Mouse (Mus musculus) brain, embryonic 14.5 days (tissue): Measurements from ENCODE around the gene Cyp51.

Experiments
- CTCF ChIP-seq: fragments of 200-500 bp; IDR thresholded peaks from 2 replicates; pipeline ENCODE4 v1.5.1; 2012; ENCODE audit warnings: inconsistent platforms, mild to moderate bottlenecking, moderate library complexity, borderline replicate concordance; ENCODE audit not compliant: insufficient read depth, insufficient read length; ENCODE audit errors: extremely low read depth
- POLR2A ChIP-seq: fragments of 200-500 bp; IDR thresholded peaks from 2 replicates; pipeline ENCODE4 v1.6.1; 2012; ENCODE audit warnings: mild to moderate bottlenecking, inconsistent platforms, borderline replicate concordance; ENCODE audit not compliant: poor library complexity, insufficient read depth, insufficient read length, severe bottlenecking; ENCODE audit errors: extremely low read depth

DNA sequence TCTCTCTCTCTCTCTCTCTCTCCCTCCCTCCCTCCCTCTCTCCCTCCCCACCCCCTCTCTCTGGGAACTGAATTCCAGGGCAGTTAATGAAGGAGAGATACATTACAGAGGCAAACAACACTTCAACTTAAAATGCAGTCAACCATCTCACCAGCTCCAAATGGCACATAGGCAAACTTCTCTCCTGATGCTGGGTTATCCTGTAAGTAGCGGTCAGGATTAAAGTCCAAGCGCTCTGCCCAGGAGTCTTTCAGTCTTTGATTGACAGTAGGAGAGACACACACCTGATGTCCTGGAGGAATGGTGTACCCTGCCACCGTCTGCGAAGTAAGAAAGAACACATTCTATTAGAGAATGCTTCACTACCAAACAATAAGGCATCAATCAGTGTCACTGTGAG lies 18.2 kb downstream of the Cyp51 start:
- no peak for TF ChIP-seq POLR2A
- TF ChIP-seq CTCF: no peak
